Mouse (Mus musculus): ENCODE results near the gene Camk1g.

- no peak for TF ChIP-seq CTCF (IDR thresholded peaks at IDR 0.05; ENCODE audit: control insufficient read depth, insufficient read depth, insufficient replicate concordance, low read depth, low read length)
- no peak for TF ChIP-seq POLR2A (IDR thresholded peaks at IDR 0.05; ENCODE audit: control insufficient read depth, low read depth, low read length)
These were observed 33.7 kb downstream of the Camk1g start for GRCm38 (mm10) chr1:193336122-193337017.
